Mouse (Mus musculus) spleen, embryonic (tissue): ENCODE data around the gene Ldlrad2.
"Not testable (repeated sequence)": the region's sequence is repeated elsewhere in the genome, so short reads cannot be mapped to it uniquely, and the experiment has no call there.

Experiments
- CTCF ChIA-PET: fragments of 350-600 bp; sonication (Branson Sonifier 250); formaldehyde crosslinking; loops from one replicate; lab custom pipeline; 2022; lab: Charles Lee

Gene Ldlrad2

DNA sequence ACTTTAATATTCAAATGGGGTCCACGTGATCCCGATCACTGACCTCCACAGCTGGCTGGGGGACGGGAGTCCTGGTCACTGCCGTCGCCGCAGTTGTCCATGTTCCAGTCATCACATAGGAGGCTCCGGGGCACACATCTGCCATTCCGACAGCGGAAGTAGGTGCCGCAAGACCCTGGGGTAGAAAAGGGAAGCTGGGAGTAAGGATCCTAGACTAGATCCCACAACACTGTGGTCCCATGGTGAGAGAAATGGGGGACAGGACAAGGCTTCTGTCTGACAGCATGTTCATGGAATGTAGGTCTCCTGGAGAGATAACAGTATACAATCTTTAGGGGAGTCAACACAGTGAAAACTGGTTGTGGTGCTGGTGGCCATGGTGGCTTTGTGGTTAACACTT, at the start of gene Ldlrad2:
Gene Ldlrad2, minus strand, starts transcription at position 101 of the 400 bp plus-strand sequence.
- CTCF ChIA-PET, result no interaction called here

- CTCF ChIA-PET, result no interaction called here
These were observed 48.5 kb upstream of the Ldlrad2 start for GRCm38 (mm10) chr4:137622847-137623246.

- CTCF ChIA-PET, result no interaction called here
These were observed 35.9 kb upstream of the Ldlrad2 start for GRCm38 (mm10) chr4:137610256-137610655.

DNA sequence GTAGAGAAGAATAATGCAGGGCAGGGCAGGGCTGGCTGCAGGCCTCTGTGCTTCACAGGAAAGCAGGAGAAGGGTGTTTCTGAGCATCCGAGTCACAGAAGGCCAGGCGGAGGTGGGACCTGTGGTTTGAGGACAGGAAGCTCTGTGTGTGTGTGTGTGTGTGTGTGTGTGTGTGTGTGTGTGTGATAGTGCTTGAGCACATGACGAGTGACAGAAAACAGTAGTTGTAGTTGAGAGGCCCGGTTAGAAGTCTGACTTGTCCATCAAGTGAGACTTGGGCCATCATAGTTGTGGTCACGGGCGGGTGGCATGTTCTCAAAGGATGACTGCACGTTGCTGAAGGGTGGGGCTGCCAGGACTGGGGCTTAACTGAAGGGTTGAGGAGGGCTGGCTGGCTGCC, 35.3 kb upstream of the Ldlrad2 start:
- CTCF ChIA-PET, result no interaction called here

DNA sequence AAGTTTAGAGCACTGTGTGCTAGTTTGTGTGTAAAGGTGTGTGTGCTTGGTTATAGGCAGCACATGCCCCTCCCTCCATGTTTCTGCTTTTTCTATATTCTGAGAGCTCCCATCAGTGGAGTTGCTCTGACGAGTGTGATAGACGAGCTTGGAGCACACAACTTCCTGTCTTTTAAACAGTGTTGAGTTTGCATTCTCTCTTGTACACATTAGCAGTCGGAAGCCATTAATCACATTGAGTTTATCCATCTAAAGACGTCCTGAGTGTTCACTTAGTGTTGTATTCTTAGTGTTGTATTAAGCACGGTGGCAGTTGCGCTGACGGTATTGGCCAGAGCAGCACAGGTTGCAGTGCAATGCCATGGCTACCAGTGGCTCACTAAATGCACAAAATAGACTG, 34.9 kb upstream of the Ldlrad2 start:
- CTCF ChIA-PET, result no interaction called here

DNA sequence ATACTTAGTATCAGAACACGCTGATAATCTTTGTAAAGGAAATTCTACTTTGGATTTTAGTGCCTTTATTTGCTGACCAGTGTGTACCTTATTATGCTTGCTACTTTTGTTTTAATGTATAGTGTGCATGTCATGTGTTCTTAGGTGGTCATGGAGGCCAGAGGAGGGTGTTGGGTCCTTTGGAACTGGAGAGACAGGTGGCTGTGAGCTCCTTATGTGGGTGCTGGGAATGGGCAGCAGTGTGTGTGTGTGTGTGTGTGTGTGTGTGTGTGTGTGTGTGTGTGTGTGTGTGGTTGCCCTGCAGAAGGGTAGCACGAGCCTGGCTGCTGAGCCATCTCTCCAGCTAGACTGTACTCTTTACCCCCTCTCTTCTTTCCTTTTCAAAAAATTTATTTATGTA, 32.7 kb upstream of the Ldlrad2 start:
- CTCF ChIA-PET, result interaction anchor here (0.7 kb wide), 1 partner anchor 1007 kb away, joined by 10 read pairs; no protein-coding TSS in a partner anchor

GRCm38 (mm10) chr4:137603449-137604171, 29.2 kb upstream of the Ldlrad2 start:
- CTCF ChIA-PET, result interaction anchor here (0.6 kb wide), 1 partner anchor 267 kb away, joined by 11 read pairs; no protein-coding TSS in a partner anchor

DNA sequence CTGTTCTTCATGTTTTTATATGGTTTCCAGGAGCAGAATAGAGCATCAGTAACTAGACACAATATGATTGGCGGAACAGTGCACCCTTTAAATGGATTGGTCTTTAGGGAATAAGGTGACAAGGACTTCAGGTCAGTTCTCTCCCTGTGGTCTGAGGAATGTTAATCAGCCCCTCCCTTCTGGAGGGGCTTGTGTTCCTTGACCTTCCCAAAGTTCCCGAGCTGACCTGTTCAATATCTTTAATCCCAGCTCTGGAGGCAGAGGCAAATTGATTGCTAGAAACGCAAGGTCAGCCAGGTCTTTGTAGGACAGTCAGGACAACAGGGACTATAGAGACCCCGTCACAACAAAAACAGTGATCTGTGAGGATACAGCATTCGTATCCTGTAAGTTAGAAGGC, 24.2 kb upstream of the Ldlrad2 start:
- CTCF ChIA-PET, result no interaction called here

DNA sequence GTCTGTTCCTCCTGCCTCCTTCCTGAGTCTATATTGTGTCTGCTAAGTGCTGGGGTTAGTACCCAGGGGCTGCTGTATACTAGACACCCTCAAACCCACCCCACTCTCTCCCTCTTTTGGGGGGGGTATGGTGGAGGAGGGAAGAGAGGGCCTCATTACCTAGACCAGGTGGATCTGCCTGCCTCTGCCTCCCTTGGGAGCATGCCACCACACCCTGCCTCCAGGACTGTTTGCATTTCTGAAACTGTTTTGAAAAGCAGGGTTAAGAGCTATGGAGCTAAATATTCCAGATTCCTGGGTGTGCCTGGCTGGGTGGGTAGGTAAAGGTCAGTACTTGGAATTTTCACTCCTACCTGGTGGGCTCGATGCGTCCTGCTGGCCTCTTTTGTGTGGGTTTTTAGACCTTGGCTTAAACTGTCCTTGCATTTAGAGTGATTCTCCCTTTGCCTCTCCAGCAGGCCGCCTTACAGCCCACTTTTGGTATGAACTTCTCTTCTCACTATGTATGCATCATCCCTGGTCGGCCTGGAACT, 22.8 kb upstream of the Ldlrad2 start:
- CTCF ChIA-PET, result interaction anchor here (0.7 kb wide), 2 partner anchors 17 to 20 kb away, joined by 4 to 16 read pairs; no protein-coding TSS in a partner anchor

- CTCF ChIA-PET, result interaction anchor here (1.0 kb wide), 1 partner anchor 127 kb away, joined by 4 read pairs; no protein-coding TSS in a partner anchor
These were observed 20.3 kb upstream of the Ldlrad2 start for GRCm38 (mm10) chr4:137594496-137595270.

DNA sequence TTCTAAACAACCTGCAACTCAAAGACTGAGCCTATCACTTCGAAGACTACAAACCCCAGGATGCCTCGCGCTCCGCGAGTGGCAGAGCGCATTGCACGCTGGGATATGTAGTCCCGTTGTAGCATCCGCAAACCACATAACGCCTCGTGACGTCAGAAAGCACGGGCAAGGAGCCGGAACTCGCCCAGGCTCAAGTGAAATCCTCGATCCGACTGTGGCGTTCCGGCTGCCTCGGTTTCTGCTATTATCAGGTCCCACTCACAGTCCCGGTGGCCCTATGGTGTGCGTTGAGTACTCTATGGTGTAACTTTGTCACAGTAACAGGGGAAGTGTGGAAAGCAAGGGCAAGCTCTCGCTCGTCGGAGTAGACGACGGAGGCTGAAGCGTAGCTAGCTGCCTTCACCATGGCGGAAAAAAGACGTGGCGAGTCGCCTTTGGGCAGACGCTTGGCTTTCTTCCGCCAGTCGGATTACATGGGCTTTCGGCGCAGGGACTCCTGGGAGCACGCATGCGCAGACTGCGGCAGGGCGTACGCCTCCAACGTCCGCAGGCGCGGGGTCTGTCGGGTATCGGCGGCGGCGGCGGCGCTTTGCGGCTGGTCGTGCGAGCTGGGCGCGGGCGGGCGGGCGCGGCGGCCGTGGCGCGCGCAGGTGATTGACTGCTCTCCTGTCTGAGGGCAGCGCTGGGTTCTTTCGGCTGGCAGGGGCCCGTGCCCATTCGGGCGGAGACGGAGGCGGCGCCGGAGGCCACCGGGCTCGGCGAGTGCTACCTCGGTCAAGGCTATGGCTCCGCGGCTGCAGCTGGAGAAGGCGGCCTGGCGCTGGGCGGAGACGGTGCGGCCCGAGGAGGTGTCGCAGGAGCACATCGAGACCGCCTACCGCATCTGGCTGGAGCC, 19.5 kb upstream of the Ldlrad2 start, which contains the start of gene Usp48:
Gene Usp48, plus strand, starts transcription at position 155 of the 895 bp plus-strand sequence.
- CTCF ChIA-PET, result no interaction called here

DNA sequence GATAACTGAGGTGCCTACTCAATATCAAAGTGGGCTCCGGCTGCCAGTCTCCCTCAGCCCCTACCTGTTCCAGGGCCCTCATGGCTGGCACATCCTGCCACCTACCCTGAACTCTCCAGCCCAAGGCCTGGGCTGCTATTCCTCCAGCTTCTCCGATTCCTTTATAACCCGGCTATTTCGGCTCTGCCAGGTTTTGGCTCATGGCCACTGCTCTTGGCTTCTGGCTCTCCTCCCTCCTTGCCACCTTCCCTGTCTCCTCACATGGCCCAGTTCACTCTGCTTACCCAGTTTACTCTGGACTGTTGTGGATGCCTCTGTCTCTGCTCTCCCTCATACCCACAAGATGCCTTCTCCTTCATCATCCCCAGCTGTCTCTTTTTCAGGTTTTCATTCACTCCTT, 16.6 kb upstream of the Ldlrad2 start:
- CTCF ChIA-PET, result interaction anchor here (0.7 kb wide), 1 partner anchor 36 kb away, joined by 3 read pairs; no protein-coding TSS in a partner anchor

DNA sequence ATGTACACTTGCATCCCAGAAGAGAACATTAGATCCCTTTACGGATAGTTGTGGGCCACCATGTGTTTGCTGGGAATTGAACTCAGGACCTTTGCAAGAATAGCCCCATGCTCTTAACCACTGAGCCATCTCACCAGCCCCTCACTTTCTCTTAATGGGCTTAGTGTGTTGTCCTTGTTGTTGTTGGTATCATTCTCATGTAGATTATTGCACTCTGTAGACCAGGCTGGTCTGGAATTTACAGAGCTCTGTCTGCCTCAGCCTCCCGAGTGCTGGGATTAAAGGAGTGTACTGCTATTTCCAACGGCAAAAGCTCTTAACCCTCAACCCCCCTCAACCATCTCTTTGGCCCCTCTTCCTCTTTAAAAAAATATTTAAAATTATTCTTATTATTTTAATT, 15.2 kb upstream of the Ldlrad2 start:
- CTCF ChIA-PET, result no interaction called here

DNA sequence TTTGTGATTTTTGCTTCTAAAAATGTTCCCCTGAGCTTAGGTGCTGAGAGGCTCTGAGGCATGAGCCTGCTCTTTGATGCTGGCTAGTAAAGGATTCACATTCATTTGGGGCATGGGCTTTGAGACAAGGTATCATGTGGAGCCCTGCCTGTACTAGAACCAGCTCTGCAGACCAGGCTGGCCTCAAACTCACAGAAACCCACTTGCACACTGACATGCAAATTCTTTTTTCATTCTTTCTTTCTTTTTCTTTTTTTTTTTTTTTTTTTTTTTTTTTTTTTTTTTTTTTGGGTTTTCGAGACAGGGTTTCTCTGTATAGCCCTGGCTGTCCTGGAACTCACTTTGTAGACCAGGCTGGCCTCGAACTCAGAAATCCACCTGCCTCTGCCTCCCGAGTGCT, 14.7 kb upstream of the Ldlrad2 start:
- CTCF ChIA-PET, result not testable (repeated sequence)

DNA sequence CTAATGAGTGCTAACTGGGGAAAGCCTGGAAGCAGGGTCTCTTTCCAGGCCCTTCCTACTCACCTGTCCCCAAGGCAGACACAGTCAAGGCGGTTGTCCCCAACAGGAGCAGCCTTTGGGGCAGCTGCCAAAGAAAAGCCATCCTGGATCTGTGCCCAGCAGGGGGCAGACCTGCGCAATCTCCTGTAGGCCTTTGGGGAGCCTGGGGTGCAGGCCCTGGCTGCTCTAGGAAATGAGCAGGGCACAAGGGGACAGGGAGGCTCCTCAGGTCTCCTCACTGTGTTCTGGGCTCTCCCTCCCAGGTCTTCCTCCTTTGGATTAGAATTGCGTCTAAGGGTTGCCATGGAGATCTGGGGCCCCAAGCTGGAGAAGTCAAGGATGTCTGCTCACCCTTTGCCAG, 7.4 kb upstream of the Ldlrad2 start:
- CTCF ChIA-PET, result no interaction called here

GRCm38 (mm10) chr4:137580299-137580698, 5.9 kb upstream of the Ldlrad2 start:
- CTCF ChIA-PET, result interaction anchor here (0.7 kb wide), 1 partner anchor 42 kb away, joined by 6 read pairs; no protein-coding TSS in a partner anchor

GRCm38 (mm10) chr4:137579789-137580188, 5.4 kb upstream of the Ldlrad2 start:
- CTCF ChIA-PET, result no interaction called here

- CTCF ChIA-PET, result no interaction called here
These were observed 3.9 kb upstream of the Ldlrad2 start for GRCm38 (mm10) chr4:137578181-137578845.

DNA sequence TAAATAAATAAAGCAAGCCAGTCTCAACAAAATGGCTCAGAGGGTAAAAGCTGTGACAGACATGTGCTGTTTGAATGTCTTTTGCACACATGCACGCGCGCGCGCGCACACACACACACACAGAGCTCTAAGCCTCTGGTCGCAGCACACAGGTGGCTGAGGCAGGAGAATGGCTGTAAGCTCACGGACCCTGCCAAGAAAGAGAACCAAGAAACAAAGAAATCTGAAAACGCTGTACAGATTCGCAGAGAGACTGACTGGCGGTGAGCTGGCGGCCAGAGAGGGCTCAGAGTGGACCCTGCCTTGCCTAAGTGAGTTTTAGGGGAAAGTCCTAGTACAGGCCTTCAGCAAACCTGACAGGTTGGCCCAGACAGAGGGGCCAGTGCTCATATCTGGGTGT, 3.1 kb upstream of the Ldlrad2 start:
- CTCF ChIA-PET, result no interaction called here

DNA sequence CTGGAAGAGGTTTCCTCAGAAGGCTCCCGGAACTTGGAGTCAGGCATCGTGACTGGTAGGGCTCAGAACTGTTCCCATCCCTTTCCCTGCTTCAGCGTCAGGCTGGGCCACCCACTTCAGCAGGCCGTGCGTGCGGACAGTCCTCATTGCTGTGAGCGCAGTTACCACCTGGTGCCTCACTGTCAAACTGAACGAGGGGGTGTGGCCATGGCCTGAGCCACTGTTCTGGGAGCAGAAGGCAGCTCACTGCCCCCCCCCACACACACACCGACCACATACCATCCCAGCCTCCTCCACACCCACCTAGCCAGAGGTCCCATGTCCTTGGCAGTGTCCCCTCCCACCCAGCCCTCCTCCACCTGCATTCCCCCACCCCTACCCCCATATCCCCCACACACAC, 4.5 kb downstream of the Ldlrad2 start:
- CTCF ChIA-PET, result no interaction called here
